Mouse (Mus musculus) adrenal gland, postnatal 14 days (tissue): ENCODE data around the gene Capn15. TPM values are rescaled to one million over a fixed set of nuclear protein-coding genes. Genes with fewer than 3 reads are reported as not detected.

Source experiments
- DNase-seq: peaks from one replicate; pipeline ENCODE4 v3.0.0; 2021; ENCODE audit warnings: mixed read lengths
- total RNA-seq: library from RNA; stranded (reverse); gene quantifications from 2 replicates; pipeline ENCODE4 v1.2.3, GENCODE M21; 2021

Capn15 gene
- total RNA-seq, 1 experiment from 2014 or later = 18.8 TPM

DNA sequence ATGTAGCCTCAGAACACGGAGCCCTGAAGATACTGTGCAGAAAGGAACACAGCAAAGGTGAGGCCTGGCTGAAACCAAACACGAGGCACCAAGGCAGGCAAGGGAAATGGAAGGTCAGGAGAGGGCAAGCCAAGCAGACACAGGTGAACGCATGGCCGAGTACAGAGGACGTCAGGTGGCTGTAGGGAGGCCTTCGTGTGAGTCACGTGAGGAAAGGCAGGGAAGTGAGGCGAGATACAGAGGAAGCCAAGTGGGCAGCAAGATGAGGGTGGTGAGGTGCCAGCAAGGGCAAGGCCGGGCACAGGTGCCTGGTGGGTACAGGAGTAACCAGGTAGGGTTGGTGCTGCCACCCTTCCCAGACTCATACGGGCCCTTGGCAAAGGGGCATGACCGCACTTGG lies 12.8 kb upstream of the Capn15 start:
- no peak for DNase-seq

DNA sequence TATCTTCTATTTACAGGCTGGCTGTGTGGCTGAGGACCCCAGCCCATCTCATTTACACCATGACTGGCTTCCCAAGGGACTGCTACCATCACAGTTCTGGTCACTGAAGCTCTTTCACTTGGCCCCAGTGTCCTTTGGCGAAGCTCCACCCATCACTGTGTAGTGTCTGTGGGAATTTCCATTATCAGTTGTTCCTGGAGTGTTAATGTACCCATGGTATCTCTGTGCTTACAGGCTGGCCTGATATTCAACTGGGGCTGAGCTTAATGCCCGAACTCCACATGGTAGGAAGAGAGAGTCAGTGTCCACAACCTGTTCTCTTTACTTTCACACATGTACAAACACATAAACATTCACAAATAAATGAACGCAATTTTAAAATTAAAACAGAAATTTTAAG lies 7.9 kb upstream of the Capn15 start:
- no peak for DNase-seq

DNA sequence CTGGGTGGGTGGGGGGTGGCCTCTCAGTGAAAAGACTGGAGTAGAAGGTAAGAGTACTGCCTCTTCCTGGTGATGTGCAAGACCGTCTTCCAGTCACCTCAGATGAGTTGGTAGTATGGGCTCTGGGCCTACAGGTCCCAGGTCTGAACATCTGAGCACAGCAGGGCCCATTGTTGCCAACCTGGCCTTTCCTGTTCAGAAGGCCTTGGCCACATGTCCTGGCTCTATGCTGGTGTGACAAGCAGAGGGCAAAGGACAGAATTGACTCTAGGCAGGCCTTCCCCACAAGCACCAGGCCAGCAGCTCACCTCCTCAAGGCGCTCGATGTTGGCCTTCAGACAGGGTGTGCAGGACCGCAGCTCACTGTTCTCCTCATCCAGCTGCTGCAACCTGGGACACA lies 6.7 kb upstream of the Capn15 start:
- no peak for DNase-seq

DNA sequence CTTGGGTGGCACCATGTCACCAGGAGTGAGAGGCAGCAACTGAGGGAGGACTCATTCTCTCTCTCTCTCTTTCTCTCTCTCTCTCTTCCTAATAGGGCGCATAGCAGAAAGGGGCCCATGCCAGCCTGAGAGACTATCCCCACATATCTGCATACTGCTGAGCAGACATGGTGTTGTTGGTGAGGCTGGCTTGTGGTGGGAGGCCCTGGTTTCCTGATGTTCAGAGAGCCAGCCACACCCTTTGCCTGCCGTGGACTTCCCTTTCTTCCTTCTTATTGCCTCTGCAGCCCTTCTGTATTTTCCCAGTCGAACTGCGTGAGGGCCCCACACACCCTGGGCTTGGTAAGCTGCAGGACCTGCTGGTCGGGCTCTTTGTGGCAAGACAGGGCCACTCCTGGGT lies 4.7 kb upstream of the Capn15 start:
- no peak for DNase-seq

DNA sequence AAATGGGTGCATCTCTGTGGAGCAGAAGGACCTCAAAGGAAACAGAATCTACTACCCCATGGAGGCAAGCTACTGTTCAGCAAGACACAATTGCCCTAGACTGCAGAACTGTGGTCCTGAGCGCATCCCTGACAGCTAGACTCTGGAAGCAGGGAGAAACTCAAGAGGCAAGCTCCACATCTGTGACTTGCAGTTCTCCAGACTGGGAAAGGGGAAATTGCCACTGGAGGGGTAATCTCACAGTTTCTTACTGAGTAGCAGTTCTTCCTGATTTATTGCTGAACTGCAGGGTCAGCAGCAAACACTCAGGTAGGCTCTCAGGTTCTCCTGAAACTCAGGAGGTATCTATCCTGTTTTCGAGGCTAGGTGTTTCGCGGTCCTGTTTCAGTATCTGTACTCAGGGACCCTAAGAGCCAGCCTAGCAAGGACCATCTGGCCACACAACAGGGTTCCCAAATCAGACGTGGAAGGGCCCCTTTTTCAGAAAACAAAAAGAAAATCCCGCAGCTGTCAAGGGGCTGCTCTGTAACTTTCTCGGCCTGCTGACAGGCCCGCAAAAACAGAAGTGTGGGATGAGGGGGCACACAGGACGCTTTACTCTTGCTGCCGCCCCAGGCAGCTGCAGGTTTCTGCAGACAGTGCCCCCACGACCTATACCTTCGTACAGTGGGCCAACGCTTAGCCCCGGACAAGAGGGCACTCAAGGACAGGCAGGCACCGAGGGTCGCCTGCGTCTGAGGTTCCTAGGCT lies 865 bp downstream of the Capn15 start:
- DNase-seq = no peak

DNA sequence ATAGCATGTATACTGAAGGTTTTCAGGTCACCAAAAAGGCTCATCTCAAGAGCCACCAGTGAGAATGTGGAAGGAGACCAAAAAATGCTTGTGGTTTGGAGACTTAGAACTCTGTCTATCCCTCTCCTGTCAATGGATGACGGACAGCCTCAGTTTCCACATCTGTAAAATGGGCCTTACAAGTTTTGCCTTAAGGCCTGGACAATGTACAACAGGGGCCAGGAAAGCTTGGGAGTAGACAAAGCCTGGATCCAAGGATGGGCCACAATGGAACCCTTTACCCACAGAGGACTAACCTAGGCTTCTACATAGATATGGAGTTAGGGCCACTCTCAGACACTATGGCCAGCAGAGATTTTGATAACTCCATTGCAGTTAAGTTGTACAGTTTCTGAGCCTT lies 1.5 kb downstream of the Capn15 start:
- DNase-seq = no peak

DNA sequence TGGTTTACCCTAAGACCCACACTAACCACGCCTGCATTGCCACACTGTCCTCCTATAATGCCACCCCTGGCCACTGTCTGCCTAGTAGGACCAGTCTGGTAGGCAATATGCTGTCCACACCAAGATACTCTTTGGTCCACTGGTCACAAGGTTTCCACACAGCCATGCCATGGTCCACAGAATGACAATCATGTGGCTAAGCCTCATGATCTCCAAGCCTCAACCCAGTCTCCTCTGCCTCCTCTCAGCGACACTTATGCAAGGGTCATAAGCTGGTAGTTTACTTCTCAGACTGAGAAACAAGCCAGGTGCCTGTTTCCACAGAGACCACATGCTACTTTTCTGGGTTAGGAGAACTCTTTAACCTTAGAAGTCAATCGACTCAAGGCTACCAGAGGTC lies 2.7 kb downstream of the Capn15 start:
- no peak for DNase-seq

DNA sequence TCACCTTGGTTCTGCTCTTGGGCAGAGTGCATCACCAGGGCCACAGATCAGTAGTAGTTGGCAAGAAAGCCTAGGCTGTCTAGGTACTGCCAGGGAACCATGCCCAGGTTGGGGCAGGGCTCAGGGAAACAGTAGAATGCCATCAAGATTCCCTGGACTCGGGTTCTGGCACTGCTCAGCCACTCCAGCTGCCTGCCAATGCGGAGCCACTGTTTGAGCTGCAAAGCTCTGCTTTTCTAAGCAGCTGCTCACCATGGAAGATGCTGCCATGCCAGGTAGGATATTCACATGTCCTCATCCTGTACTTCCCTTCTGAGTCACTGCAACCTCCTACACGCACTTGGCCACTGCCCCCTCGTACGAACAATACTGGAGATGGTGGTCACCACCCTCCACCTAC lies 4.7 kb downstream of the Capn15 start:
- DNase-seq = peak; percentile 60

DNA sequence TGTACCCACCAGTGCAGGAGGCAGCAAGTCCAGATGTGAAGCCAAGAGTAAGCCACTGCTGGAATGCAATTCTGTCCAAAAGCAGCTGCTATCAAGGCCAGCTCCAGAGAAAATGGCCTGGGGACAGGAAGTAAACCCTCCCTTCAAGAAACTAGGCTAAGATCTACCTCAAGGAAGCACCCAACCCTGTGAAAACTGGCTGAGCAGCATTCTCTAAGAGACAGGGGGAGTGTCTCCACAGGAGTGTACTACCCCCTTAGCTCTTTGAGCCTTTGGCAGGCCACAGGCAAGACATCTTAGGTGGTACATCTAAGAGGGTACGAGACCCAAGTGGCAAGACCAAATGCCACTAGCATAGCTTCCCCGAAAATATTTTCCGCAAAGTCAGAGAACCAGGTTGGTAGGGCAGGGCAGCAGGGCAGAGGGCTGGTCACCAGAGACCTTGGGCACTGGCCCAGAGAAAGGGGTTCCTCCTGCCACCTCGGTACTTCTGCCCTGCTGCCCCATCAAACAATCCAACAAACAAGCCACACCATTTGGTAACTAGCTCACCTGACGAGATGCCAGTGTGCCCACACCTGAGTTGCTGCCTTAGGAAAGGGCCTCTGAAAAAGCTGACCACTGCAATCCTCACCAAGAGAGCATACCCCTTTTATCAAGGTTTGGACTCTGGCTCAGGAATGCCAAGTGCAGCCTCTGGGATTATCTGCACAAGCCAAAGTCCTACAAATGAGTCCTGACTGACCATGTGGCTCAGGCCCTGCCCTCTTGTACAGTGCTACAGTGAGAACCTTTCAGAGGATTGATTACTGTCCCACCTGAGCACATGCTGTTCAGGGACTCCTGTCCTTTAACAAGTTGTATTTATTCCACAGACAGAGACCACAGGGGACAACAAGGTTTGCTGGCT lies 5.5 kb downstream of the Capn15 start:
- no peak for DNase-seq

DNA sequence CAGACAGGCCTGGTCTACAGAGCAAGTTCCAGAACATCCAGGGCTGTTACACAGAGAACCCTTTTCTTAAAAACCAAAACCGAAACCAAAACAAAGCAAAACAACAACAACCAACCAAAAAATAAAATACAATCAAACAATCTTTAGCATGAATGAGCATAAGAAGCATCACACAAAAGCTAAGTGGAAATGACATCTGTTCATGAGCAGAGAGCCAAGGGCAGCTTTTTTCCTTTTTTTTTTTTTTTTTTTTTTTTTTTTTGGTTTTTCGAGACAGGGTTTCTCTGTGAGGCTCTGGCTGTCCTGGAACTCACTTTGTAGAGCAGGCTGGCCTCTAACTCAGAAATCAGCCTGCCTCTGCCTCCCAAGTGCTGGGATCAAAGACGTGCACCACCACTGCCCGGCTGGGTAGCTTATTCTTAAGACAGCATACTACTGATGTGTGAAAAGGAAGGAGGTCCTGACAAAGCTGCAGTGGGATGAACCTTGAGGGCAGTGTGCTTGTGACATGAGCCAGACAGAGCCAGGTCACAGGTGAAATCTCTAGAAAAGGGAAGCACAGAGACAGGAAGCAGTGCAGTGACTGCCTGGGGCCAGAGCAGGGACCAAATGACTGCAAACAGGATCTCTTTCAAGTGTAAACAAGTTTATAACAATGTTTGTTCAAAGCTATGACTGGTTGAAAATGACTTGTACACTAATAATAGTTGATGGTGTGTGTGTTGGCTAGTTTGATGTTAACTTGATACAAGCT lies 14.5 kb downstream of the Capn15 start:
- DNase-seq = no peak

DNA sequence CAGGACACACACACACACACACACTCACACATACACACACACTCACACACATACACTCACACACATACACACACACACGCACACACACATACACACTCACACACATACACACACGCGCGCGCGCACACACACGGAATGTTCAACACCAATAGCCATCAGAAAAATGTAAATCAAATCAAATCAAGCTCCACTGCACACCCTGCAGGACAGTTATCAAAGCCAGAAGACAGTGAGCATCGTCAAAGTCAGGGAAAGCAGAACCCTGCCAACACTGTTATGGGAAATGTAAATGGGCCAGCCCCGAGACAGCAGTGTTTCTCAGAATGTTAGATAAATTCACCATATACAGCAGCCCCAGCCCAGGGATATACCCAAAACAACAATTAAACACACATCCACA lies 15.1 kb downstream of the Capn15 start:
- no peak for DNase-seq

DNA sequence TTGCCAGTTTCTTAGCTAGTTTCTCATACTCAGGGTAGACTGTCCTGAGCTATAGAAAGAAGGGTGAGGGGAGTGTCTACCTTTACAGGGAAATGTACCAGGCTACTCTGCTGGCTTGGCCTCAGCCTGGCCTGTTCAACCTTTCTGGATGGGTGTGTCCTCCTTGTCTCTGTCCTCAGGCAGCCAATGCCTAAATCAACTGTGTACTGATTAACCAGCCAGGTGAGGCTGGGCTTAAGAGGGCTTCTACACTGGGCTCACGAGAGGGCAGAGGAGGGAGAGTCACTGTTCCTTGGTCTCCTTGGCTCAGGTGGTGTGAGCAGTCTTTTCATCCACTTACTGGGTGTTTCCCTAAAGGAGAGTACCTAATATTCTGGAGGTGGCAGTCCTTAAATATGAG lies 17.4 kb downstream of the Capn15 start:
- DNase-seq = no peak

DNA sequence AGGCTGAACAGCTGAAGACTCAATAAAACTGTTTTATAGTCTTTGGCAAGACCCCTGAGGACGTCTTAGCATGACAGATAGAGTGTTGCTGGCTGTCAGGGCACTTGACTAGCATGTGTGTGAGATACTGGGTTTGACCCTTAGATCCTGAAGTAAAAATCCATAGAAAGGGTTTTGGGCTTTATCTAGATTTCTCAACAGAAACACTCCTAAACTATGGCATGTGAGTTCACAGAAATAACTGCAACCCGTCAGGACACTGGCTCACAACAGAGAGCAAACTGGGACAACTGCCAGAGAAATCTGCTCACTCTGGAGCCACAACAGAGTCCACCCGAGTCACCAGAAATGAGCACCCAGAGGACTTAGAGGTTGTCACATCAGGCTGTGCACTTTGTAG lies 17.9 kb downstream of the Capn15 start:
- DNase-seq = no peak

DNA sequence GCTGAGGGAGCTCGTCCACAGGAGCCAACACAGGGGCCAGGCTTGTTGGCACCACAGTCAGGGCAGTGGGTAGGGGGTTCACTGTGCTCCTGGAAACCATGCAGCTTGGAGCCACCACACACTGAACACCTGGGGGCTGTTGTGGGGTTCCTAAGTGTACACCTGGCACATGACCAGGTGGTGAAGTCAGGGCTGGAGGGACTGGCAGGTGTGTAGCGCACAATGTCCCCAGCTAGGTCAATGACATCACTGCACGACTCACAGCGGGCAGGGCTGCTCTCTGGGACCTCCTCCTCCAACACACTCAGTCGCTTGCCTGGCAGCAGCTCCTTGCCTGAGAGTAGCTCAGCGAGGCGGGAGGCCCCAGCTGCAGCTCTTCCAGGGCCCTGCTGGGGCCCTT lies 21.3 kb downstream of the Capn15 start:
- no peak for DNase-seq

DNA sequence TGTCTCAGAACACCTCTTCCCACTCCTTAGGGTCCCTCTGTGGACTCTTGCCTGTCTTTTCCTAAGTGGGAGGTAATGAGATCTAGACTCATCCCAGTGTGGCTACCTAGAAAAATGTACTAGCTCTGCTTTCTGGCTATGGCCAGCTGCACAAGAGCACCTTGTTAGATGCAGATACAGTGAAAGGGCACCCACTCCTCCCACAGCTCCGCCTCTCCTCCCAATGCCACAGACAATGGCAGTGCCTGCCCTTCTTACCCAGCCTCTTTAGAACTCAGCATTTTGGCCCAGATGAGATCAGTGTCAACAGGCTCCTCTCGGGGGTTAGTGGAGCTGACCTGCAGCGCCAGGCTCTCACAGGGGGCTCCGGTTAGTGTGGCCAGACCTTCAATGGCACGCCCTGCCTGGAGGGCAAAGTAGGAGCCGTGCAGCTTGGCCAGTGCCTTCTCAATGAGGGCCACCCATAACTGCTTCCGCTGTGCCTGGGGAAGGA lies 23.1 kb downstream of the Capn15 start:
- no peak for DNase-seq

DNA sequence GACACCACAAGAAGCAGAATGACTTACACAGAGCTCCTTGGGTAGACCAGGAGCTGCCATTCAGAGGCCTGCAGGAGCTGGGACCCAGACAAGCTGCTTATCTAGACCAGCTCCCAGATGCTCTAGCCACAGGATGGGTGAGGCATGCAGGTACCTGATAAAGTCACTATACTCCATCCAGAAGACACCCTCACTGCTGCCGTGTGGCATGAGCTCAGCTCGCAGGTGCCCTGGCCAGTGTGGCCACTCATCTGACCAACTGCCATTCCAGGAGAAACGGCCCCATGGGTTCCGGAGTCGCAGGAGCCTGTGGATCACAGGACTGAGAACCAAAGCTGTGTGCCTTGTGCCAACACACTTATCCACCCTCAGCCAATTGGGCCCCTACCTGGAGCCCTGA lies 24.0 kb downstream of the Capn15 start:
- DNase-seq = no peak

DNA sequence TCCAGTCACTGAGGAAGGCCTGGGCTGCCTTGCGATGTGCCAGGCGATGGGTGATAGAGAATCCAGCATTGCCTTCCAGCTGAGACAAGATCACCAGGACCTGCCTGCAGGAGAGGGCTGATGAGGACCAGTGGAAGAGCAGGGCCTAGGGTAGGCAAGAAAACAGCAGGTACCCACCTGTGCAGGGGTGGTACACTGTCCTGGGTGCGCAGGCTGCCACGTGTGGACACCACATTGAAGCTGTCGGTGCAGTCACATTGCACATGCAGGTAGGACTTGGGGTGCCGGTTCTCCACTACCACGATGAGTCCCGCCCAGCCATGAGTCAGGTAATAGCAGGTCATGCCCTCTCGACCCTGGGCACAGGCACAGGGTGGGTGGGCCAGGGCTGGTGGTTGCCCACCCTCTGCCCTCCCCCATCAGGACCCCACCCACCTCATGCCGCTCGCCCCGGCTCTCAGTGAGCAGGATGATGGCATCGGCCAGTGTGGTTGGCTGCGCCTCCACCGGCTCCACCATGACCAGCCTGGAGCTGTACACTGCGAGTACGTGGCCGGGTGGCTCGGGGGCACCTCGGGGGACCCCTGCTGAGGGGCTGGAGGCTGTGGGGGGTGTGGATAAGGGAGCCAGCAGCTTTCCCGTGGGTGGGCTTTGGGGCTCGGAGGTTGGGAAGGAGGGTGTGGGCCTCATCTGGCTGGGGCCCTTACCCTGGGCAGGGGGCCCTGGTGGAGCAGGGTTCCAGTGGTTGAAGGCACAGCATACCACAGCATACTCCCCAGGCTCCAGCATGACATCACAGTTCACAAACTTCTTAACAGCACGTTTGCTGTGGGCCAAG lies 25.7 kb downstream of the Capn15 start:
- DNase-seq = no peak

DNA sequence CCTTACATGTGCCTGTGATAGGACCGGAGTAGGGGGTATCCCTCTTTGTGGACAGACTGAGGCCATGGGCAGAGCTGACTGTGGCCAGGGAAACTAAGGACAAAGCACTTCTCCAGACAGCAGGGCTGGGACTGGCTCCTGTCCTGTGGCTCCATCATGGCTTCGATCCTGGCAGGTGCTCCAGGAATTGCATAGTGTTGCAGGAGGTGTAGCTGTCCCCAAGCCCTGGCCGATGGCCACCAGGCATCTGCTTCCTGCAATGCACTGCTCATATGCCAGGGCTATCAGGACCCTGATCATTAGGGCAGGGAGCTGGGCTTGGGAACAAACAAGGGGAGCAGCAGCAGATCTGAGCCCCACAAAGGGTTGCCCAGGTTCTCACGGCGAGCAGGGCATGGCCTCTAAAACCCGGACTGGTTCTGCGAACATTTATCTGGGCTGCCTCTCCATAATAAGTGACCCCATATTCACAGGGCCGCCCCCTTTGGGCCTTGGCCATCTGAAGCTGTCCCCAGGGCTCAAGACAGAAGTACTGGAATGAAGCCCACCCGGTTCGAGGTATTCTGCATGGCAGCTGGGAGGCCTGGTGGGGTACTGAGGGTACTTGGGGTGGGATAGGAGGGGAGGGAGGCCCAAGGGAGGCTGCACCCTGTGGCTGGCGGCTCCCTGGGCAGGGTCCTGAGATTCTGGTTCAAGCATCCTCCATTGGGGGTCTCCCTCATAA lies 26.7 kb downstream of the Capn15 start:
- no peak for DNase-seq

DNA sequence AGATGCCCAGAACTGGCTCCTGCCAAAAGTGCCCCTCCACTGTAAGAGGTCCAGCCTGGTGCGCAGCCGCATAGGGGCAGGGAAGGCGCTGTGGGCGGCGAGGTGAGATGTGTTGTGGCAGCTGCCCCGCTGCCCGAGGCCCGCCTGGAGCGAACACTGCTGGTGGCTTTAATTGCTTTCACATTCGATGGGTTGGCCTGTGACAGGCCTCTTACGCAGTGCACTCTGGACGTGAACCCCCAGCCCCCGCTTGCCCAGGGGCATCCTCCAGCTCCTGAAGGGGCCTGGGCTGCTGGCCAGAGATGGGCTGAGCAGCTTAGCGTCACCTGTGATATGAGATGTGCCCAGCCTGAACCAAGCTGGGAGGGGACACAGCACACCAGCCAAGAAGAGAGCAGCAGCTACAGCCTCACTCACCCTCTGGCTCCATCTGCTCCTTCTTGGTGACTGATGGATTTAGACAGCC lies 28.0 kb downstream of the Capn15 start:
- no peak for DNase-seq

DNA sequence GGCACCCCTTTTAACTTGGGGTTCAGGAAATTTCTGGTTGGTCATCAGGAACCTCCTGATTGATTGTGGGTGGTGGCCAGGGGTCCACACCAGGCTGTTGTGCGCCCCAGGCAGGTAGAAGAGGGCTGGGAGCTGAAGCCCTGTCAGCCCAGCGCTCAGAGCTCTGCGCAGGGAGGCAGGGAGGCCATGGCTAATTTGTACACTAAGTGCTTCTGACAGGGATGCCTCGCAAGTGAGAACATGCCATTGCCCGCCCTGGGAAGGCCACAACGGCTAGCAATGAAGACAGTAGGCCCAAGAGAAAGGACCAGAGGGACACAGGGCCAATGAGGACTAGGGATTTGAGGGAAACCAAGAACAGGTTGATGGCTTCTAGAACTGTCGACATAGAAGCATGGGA lies 29.0 kb downstream of the Capn15 start:
- no peak for DNase-seq

DNA sequence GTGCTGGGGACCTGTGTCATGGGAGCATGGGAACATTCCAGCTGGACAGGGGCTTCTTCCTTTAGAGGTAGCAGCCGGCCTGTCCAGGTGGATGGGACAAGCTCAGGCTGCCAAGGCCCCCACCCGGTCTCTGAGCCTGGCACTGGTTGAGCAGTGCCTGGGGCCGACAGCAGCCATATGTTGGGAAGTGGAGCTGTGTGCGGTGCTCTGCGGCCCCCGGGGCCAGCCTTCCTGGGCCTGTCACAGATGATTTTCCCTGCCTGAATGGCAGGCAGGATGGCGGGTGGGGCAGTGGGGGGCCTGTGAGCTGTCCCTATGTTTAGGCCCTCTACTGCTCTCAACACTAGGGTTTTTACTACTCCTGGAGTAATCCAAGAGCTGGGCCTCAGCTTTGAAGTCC lies 29.4 kb downstream of the Capn15 start:
- DNase-seq = no peak
